Mouse (Mus musculus): Measurements from ENCODE around the gene Zyx. TPM values are rescaled to one million over a fixed set of nuclear protein-coding genes. Genes with fewer than 3 reads are reported as not detected.

Zyx gene
- polyA plus RNA-seq, 1 experiment from 2014 or later = 97.7 TPM

DNA sequence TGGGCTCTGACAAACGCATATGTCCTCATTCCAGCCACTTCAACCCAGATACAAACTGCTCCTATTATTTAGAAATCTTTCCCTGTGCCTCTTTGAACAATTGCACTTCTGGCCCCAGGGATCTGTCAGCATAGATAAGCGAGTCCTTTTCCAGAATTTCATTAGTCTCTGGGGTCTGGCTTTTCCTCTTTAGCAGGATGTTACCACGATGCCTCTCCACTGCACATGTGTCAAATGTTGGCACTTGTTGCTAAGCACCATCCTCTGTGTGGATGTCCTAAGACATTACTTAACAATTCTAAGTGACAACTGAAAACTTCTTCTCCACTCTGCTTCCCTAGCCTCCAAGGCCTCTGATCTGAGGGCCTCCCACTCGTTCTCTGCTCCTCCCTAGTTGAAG, 26.6 kb downstream of the Zyx start:
- Histone ChIP-seq H3K27me3 (ENCODE audit: control insufficient read depth, insufficient read depth, low read length) (no peaks in the 10 kb centered on the region), H3K4me2 (ENCODE audit: low read depth, severe bottlenecking) (no peak overlapping the region), H3K27ac (replicated peaks; ENCODE audit: low read depth, low read length) (no peak overlapping the region), H3K9me3 (ENCODE audit: control insufficient read depth, low read length) (no peaks in the 10 kb centered on the region), H3K4me1 (ENCODE audit: control insufficient read depth, insufficient read depth, low read length) (peaks cover 4% of the 10 kb centered on the region; the same call in 1 of the 2 replicates), H3K9ac (ENCODE audit: low read length) (no peak overlapping the region), H3K36me3 (ENCODE audit: control insufficient read depth, insufficient read depth, low read length) (no peaks in the 10 kb centered on the region), H3K4me3 (ENCODE audit: low read depth, low read length) (no peak overlapping the region)
- 44% methylated on average over 4 of the region's 4 CpGs for WGBS
- DNase-seq (ENCODE audit: low spot score) (no peak), ATAC-seq (ENCODE audit: insufficient number of reproducible peaks, low FRiP score, low TSS enrichment, low read depth) (no peak)

DNA sequence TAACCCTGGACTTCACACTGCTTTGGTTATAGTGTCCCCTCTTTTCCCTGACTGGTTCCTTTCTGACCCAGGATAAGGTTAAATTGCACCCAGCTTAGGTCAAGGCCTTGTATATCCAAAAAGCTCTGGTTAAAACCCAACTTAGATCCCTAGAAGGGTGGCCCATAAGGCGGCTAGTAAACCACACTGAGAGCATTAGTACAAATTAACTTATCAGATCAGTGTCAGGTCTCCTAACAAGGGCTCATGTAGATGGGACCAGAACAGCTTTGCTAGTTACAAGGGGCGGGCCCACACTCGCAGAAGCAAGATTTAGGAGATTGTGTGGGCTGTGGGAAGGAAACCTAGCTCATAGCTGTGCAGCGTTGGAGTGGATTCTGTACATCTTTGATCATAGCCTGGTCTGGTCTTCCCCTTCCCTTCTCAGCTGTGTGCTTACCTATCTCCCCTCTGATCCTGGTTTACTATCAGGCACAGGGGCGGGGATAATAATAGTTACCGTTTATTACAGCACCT, 27.1 kb downstream of the Zyx start:
- no peak overlapping the region for H3K9ac ChIP-seq (ENCODE audit: low read length)
- no peaks in the 10 kb centered on the region for H3K27me3 ChIP-seq (ENCODE audit: control insufficient read depth, insufficient read depth, low read length)
- 62% methylated on average over 6 of the region's 6 CpGs for WGBS
- DNase-seq (ENCODE audit: low spot score) (no peak), ATAC-seq (ENCODE audit: insufficient number of reproducible peaks, low FRiP score, low TSS enrichment, low read depth) (no peak)
- H3K4me1 ChIP-seq (ENCODE audit: control insufficient read depth, insufficient read depth, low read length) = peaks cover 4% of the 10 kb centered on the region
- no peak overlapping the region for H3K27ac ChIP-seq (replicated peaks; ENCODE audit: low read depth, low read length)
- H3K36me3 ChIP-seq (ENCODE audit: control insufficient read depth, insufficient read depth, low read length) = no peaks in the 10 kb centered on the region
- no peak overlapping the region for H3K4me2 ChIP-seq (ENCODE audit: low read depth, severe bottlenecking)
- H3K4me3 ChIP-seq (ENCODE audit: low read depth, low read length) = no peak overlapping the region
- H3K9me3 ChIP-seq (ENCODE audit: control insufficient read depth, low read length) = no peaks in the 10 kb centered on the region

DNA sequence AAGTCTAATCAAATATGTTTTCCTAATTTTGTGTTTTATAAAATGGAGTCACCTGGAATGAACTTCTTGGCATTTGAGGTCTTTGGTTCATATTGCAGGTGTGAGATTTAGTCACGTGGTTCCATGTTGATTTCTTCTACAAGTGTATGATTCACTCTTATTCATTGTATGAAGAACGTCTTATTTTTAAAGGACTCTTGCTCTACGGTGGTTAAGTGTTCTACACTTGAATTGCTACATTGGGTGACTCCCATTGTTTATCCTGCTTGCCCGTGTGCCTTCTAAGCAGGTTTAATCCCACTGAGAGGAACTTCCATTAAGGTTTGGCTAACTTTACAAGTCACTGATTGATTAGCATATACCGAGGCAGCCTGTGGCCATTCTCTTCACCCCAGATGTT, 27.9 kb downstream of the Zyx start:
- no peaks in the 10 kb centered on the region for H3K9me3 ChIP-seq (ENCODE audit: control insufficient read depth, low read length)
- no peak overlapping the region for H3K4me2 ChIP-seq (ENCODE audit: low read depth, severe bottlenecking)
- H3K4me1 ChIP-seq (ENCODE audit: control insufficient read depth, insufficient read depth, low read length) = peaks cover 6% of the 10 kb centered on the region
- no peak overlapping the region for H3K9ac ChIP-seq (ENCODE audit: low read length)
- H3K36me3 ChIP-seq (ENCODE audit: control insufficient read depth, insufficient read depth, low read length) = no peaks in the 10 kb centered on the region
- DNase-seq (ENCODE audit: low spot score) (no peak), ATAC-seq (ENCODE audit: insufficient number of reproducible peaks, low FRiP score, low TSS enrichment, low read depth) (no peak)
- H3K27me3 ChIP-seq (ENCODE audit: control insufficient read depth, insufficient read depth, low read length) = no peaks in the 10 kb centered on the region
- no peak overlapping the region for H3K27ac ChIP-seq (replicated peaks; ENCODE audit: low read depth, low read length)
- 79% methylated on average over 5 of the region's 5 CpGs for WGBS
- no peak overlapping the region for H3K4me3 ChIP-seq (ENCODE audit: low read depth, low read length)

DNA sequence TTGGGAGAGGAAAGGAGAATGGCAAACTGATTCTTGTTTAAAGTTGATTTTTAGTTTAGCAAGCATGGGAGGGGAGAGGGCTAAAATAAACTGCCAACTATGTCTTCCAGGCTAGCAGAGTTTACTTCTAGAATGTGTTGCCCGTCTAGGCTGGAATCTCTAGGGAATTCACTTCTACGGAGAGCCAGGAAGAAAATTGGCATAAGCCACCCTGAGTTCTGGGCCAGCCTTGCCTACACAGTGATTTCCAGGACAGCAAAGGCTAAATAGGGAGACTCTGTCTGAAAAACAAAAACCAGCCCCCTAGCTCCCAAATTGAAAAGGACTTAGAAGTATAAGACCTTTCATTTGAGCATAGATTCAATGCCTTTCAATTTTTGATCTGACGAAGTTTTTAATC, 30.1 kb downstream of the Zyx start:
- Histone ChIP-seq H3K9me3 (ENCODE audit: control insufficient read depth, low read length) (no peaks in the 10 kb centered on the region), H3K4me1 (ENCODE audit: control insufficient read depth, insufficient read depth, low read length) (peaks cover 2% of the 10 kb centered on the region; the same call in 1 of the 2 replicates), H3K36me3 (ENCODE audit: control insufficient read depth, insufficient read depth, low read length) (no peaks in the 10 kb centered on the region), H3K4me3 (ENCODE audit: low read depth, low read length) (no peak overlapping the region), H3K4me2 (ENCODE audit: low read depth, severe bottlenecking) (no peak overlapping the region), H3K27ac (replicated peaks; ENCODE audit: low read depth, low read length) (no peak overlapping the region), H3K27me3 (ENCODE audit: control insufficient read depth, insufficient read depth, low read length) (no peaks in the 10 kb centered on the region), H3K9ac (ENCODE audit: low read length) (no peak overlapping the region)
- DNase-seq (ENCODE audit: low spot score) (no peak), ATAC-seq (ENCODE audit: insufficient number of reproducible peaks, low FRiP score, low TSS enrichment, low read depth) (no peak)
- WGBS = 69% methylated on average over 3 of the region's 3 CpGs

DNA sequence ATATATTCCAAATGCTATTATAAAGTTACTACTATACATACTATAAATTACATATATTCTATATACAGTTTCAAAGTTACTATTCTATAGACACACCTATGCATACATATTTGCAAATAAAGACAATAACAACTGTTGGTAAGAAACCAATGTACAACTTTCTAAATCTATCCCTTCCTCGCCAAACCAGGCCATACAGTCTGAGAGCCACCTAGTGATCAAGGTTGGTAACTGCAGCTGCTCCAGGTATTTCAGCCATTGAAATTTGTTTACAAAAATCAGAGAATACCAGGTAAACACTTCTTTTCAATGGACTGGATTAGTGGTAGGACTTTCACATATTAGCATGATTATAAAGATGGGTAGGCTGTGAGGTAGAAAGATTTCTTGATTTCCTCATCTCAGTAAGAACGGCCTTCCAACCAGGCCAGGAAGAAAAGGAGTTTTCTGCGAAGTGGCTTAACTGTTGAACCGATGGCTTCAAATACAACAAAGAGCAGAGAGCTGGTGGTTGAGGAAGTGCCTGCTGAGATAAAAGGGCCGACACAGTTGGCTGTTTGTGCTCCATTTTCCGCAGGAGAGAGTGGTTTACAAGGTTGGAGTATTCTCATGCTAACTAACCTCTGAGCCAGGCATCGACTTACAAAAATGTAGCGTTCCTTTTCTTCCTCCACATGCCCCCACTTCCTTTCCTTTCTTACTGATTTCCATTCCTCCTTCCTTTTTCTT, 31.1 kb downstream of the Zyx start:
- DNase-seq (ENCODE audit: low spot score) (peak; percentile 67), ATAC-seq (ENCODE audit: insufficient number of reproducible peaks, low FRiP score, low TSS enrichment, low read depth) (peak; percentile 54; the same call in 1 of the 2 replicates)
- no peak overlapping the region for H3K27ac ChIP-seq (replicated peaks; ENCODE audit: low read depth, low read length)
- no peak overlapping the region for H3K4me3 ChIP-seq (ENCODE audit: low read depth, low read length)
- no peaks in the 10 kb centered on the region for H3K9me3 ChIP-seq (ENCODE audit: control insufficient read depth, low read length)
- H3K9ac ChIP-seq (ENCODE audit: low read length) = peak overlapping the region; percentile 22; the same call in 1 of the 2 replicates
- WGBS = 10% methylated on average over 8 of the region's 8 CpGs
- no peaks in the 10 kb centered on the region for H3K36me3 ChIP-seq (ENCODE audit: control insufficient read depth, insufficient read depth, low read length)
- H3K27me3 ChIP-seq (ENCODE audit: control insufficient read depth, insufficient read depth, low read length) = no peaks in the 10 kb centered on the region
- peaks cover 2% of the 10 kb centered on the region; the same call in 1 of the 2 replicates for H3K4me1 ChIP-seq (ENCODE audit: control insufficient read depth, insufficient read depth, low read length)
- H3K4me2 ChIP-seq (ENCODE audit: low read depth, severe bottlenecking) = peak overlapping the region; percentile 12; the same call in 1 of the 2 replicates

DNA sequence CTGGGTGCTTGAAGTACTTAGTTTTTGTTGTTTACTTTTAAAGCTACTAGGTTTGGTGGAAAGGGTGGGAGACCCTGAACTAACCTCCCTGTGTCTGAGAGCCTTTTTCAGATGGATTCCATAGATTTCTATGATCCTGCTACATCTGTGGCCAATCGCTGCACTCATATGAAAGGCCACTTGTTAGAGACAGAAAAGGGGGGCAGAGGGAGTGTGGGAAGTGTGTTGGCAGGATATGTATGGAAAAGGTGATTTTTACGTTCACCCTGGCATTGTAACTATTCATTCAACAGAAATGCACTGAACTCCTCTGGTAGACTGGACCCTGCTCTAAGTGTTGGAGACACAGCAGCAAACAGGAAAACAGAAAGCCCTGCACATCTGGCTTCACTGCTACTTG, 31.8 kb downstream of the Zyx start:
- H3K36me3 ChIP-seq (ENCODE audit: control insufficient read depth, insufficient read depth, low read length) = no peaks in the 10 kb centered on the region
- 27% methylated on average over 2 of the region's 2 CpGs for WGBS
- no peak overlapping the region for H3K9ac ChIP-seq (ENCODE audit: low read length)
- no peaks in the 10 kb centered on the region for H3K9me3 ChIP-seq (ENCODE audit: control insufficient read depth, low read length)
- DNase-seq (ENCODE audit: low spot score) (no peak), ATAC-seq (ENCODE audit: insufficient number of reproducible peaks, low FRiP score, low TSS enrichment, low read depth) (no peak)
- H3K4me3 ChIP-seq (ENCODE audit: low read depth, low read length) = no peak overlapping the region
- H3K4me1 ChIP-seq (ENCODE audit: control insufficient read depth, insufficient read depth, low read length) = peaks cover 2% of the 10 kb centered on the region; the same call in 1 of the 2 replicates
- H3K4me2 ChIP-seq (ENCODE audit: low read depth, severe bottlenecking) = no peak overlapping the region
- H3K27me3 ChIP-seq (ENCODE audit: control insufficient read depth, insufficient read depth, low read length) = no peaks in the 10 kb centered on the region
- H3K27ac ChIP-seq (replicated peaks; ENCODE audit: low read depth, low read length) = no peak overlapping the region

DNA sequence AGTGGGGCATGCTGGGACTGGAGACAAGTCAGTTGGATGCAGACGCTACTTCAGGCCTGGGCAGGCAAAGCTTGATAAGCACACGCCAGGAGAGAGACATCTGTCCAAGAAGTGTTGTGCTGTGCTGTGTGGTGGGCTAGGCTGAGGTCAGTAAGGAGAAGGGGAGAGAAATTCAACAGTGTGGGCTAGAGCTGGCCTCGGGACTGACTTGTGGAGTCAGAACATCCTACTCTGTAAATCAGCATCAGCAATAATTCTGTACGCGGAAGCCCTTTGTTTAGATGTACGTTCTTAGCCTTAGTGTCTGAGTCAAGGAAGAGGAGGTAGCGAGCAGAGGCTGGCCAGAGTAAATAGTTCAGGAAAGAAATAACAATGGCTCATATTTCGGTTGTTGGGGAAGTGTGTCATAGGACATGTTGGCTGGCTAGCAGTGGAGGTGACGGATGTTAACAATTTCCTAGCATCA, 32.5 kb downstream of the Zyx start:
- Histone ChIP-seq H3K9ac (ENCODE audit: low read length) (no peak overlapping the region), H3K36me3 (ENCODE audit: control insufficient read depth, insufficient read depth, low read length) (no peaks in the 10 kb centered on the region), H3K4me1 (ENCODE audit: control insufficient read depth, insufficient read depth, low read length) (peaks cover 2% of the 10 kb centered on the region; the same call in 1 of the 2 replicates), H3K4me3 (ENCODE audit: low read depth, low read length) (no peak overlapping the region), H3K27ac (replicated peaks; ENCODE audit: low read depth, low read length) (no peak overlapping the region), H3K9me3 (ENCODE audit: control insufficient read depth, low read length) (no peaks in the 10 kb centered on the region), H3K4me2 (ENCODE audit: low read depth, severe bottlenecking) (no peak overlapping the region), H3K27me3 (ENCODE audit: control insufficient read depth, insufficient read depth, low read length) (no peaks in the 10 kb centered on the region)
- 66% methylated on average over 9 of the region's 9 CpGs for WGBS
- DNase-seq (ENCODE audit: low spot score) (no peak), ATAC-seq (ENCODE audit: insufficient number of reproducible peaks, low FRiP score, low TSS enrichment, low read depth) (peak; percentile 31; the same call in 1 of the 2 replicates)

DNA sequence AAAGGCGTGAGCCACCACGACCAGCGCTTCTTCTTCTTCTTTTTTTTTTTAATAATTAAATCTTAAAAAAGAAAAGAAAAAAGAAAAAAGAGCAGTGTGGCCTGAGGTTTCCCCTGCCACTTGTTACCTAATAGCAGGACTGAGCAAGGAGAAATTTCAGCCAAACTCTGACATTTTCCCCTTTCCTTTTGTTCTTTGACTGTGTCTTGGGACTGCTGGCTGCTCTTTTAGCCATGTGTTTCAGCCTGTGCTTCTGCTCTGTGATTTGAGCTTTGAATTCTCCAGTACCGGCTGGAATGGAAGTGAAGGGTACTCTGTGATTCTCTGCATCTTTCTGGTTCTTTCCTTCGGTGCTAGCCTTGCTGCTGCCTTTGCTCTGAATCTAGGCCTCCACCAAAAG, 33.9 kb downstream of the Zyx start:
- DNase-seq (ENCODE audit: low spot score) = no peak
- Histone ChIP-seq H3K27me3 (ENCODE audit: control insufficient read depth, insufficient read depth, low read length) (no peaks in the 10 kb centered on the region), H3K27ac (replicated peaks; ENCODE audit: low read depth, low read length) (no peak overlapping the region), H3K4me2 (ENCODE audit: low read depth, severe bottlenecking) (no peak overlapping the region), H3K36me3 (ENCODE audit: control insufficient read depth, insufficient read depth, low read length) (no peaks in the 10 kb centered on the region), H3K9me3 (ENCODE audit: control insufficient read depth, low read length) (no peaks in the 10 kb centered on the region), H3K9ac (ENCODE audit: low read length) (no peak overlapping the region), H3K4me3 (ENCODE audit: low read depth, low read length) (no peak overlapping the region), H3K4me1 (ENCODE audit: control insufficient read depth, insufficient read depth, low read length) (peaks cover 2% of the 10 kb centered on the region; the same call in 1 of the 2 replicates)
- no peak for ATAC-seq (ENCODE audit: insufficient number of reproducible peaks, low FRiP score, low TSS enrichment, low read depth)
- 91% methylated on average over 5 of the region's 5 CpGs for WGBS

Data from limb, embryonic 11.5 days (tissue).